Mouse (Mus musculus) adipocyte (in vitro differentiated cells): ENCODE data around the gene Lrsam1.

Experiments
- DNase-seq: peaks from one replicate; pipeline ENCODE4 v3.0.0-alpha.2; 2016; ENCODE audit warnings: low spot score

Lrsam1 gene

GRCm38 (mm10) chr2:32926330-32927075 is 34.9 kb downstream of the Lrsam1 start:
- DNase-seq, result no peak

GRCm38 (mm10) chr2:32924306-32924844 is 37.0 kb downstream of the Lrsam1 start:
- DNase-seq, result no peak

GRCm38 (mm10) chr2:32923551-32924250 is 37.7 kb downstream of the Lrsam1 start:
- no peak for DNase-seq

GRCm38 (mm10) chr2:32922564-32922963 is 38.9 kb downstream of the Lrsam1 start:
- no peak for DNase-seq

- no peak for DNase-seq
These were observed 39.5 kb downstream of the Lrsam1 start for GRCm38 (mm10) chr2:32921801-32922380.

- DNase-seq, result no peak
These were observed 40.2 kb downstream of the Lrsam1 start for GRCm38 (mm10) chr2:32921235-32921634.

GRCm38 (mm10) chr2:32918391-32918790 is 43.0 kb downstream of the Lrsam1 start:
- DNase-seq, result no peak

- peak; percentile 51 for DNase-seq
These were observed 43.9 kb downstream of the Lrsam1 start for GRCm38 (mm10) chr2:32917526-32917925.

GRCm38 (mm10) chr2:32914896-32915295 is 46.5 kb downstream of the Lrsam1 start:
- peak; percentile 90 for DNase-seq

- peak; percentile 48 for DNase-seq
These were observed 47.1 kb downstream of the Lrsam1 start for GRCm38 (mm10) chr2:32914362-32914761.

GRCm38 (mm10) chr2:32912210-32912804 is 49.1 kb downstream of the Lrsam1 start:
- DNase-seq, result peak; percentile 96

GRCm38 (mm10) chr2:32911639-32912182 is 49.7 kb downstream of the Lrsam1 start:
- no peak for DNase-seq

- no peak for DNase-seq
These were observed 52.6 kb downstream of the Lrsam1 start for GRCm38 (mm10) chr2:32908796-32909195.

GRCm38 (mm10) chr2:32908272-32908671 is 53.1 kb downstream of the Lrsam1 start:
- DNase-seq, result no peak

- DNase-seq, result no peak
These were observed 54.0 kb downstream of the Lrsam1 start for GRCm38 (mm10) chr2:32907442-32907841.

GRCm38 (mm10) chr2:32905297-32905696 is 56.1 kb downstream of the Lrsam1 start:
- DNase-seq, result no peak

- no peak for DNase-seq
These were observed 56.8 kb downstream of the Lrsam1 start for GRCm38 (mm10) chr2:32904637-32905036.

GRCm38 (mm10) chr2:32903470-32903869 is 57.9 kb downstream of the Lrsam1 start:
- DNase-seq, result no peak

GRCm38 (mm10) chr2:32902126-32902525 is 59.3 kb downstream of the Lrsam1 start:
- DNase-seq, result no peak

GRCm38 (mm10) chr2:32898983-32899382 is 62.4 kb downstream of the Lrsam1 start:
- DNase-seq, result no peak

GRCm38 (mm10) chr2:32896507-32897147 is 64.8 kb downstream of the Lrsam1 start:
- no peak for DNase-seq
